Mouse (Mus musculus): Measurements from ENCODE around the gene Thbs2. TPM values are rescaled to one million over a fixed set of nuclear protein-coding genes. Genes with fewer than 3 reads are reported as not detected.

Gene Thbs2
- polyA plus RNA-seq, 1 experiment from 2014 or later, result 3.1 TPM

GRCm38 (mm10) chr17:14720912-14721311 lies 26.9 kb upstream of the Thbs2 start:
- no peaks in the 10 kb centered on the region for H3K27me3 ChIP-seq (ENCODE audit: control insufficient read depth, insufficient read depth, low read length)
- ATAC-seq (ENCODE audit: insufficient read depth, low FRiP score, low TSS enrichment) (no peak), DNase-seq (ENCODE audit: low spot score) (no peak)
- no peaks in the 10 kb centered on the region for H3K9me3 ChIP-seq (ENCODE audit: control insufficient read depth, low read length)
- no peak overlapping the region for H3K4me2 ChIP-seq (ENCODE audit: low read depth)
- H3K9ac ChIP-seq (ENCODE audit: low read length), result no peak overlapping the region
- WGBS, result 76% methylated on average over 4 of the region's 4 CpGs
- no peaks in the 10 kb centered on the region for H3K36me3 ChIP-seq (ENCODE audit: control insufficient read depth, insufficient read depth, low read length)
- H3K4me3 ChIP-seq (ENCODE audit: low read depth, low read length), result no peak overlapping the region
- H3K4me1 ChIP-seq (ENCODE audit: control insufficient read depth, insufficient read depth, low read length), result no peaks in the 10 kb centered on the region
- H3K27ac ChIP-seq (ENCODE audit: low read depth, low read length), result no peak overlapping the region

DNA sequence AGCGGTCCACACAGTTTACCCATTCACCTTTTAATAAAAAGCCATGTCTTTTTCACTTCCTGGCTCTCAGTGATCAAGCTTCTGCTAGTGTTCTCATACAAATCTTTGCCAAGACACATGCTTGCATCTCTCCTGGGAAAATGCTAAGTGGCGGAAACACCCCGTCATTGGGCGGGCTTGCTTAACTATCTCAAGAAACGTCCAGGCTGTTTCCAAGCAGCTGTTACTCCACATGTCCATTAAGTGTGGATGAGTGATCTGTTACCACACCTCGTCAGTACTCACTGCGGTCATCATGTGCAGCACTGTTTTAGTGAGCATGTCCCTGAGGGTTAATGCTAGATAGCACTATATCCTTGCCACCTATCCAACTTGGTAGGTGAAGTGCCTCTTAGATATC lies 26.2 kb upstream of the Thbs2 start:
- Histone ChIP-seq H3K27ac (ENCODE audit: low read depth, low read length) (no peak overlapping the region), H3K27me3 (ENCODE audit: control insufficient read depth, insufficient read depth, low read length) (no peaks in the 10 kb centered on the region), H3K9ac (ENCODE audit: low read length) (no peak overlapping the region), H3K4me1 (ENCODE audit: control insufficient read depth, insufficient read depth, low read length) (0 out of 2 replicates have a peak, but pooled peaks cover under 1% of the 10 kb centered on the region), H3K4me3 (ENCODE audit: low read depth, low read length) (no peak overlapping the region), H3K4me2 (ENCODE audit: low read depth) (no peak overlapping the region), H3K9me3 (ENCODE audit: control insufficient read depth, low read length) (no peaks in the 10 kb centered on the region), H3K36me3 (ENCODE audit: control insufficient read depth, insufficient read depth, low read length) (no peaks in the 10 kb centered on the region)
- ATAC-seq (ENCODE audit: insufficient read depth, low FRiP score, low TSS enrichment) (no peak), DNase-seq (ENCODE audit: low spot score) (no peak)
- WGBS, result 76% methylated on average over 7 of the region's 7 CpGs

- DNase-seq (ENCODE audit: low spot score) (peak; percentile 30), ATAC-seq (ENCODE audit: insufficient read depth, low FRiP score, low TSS enrichment) (peak; percentile 83)
- Histone ChIP-seq H3K9me3 (ENCODE audit: control insufficient read depth, low read length) (no peaks in the 10 kb centered on the region), H3K4me3 (ENCODE audit: low read depth, low read length) (no peak overlapping the region), H3K4me1 (ENCODE audit: control insufficient read depth, insufficient read depth, low read length) (0 out of 2 replicates have a peak, but pooled peaks cover 9% of the 10 kb centered on the region), H3K4me2 (ENCODE audit: low read depth) (no peak overlapping the region), H3K27ac (ENCODE audit: low read depth, low read length) (no peak overlapping the region), H3K36me3 (ENCODE audit: control insufficient read depth, insufficient read depth, low read length) (no peaks in the 10 kb centered on the region), H3K9ac (ENCODE audit: low read length) (no peak overlapping the region), H3K27me3 (ENCODE audit: control insufficient read depth, insufficient read depth, low read length) (no peaks in the 10 kb centered on the region)
- WGBS, result 44% methylated on average over 4 of the region's 4 CpGs
Measured at GRCm38 (mm10) chr17:14718801-14719200, 24.8 kb upstream of the Thbs2 start.

- no peak overlapping the region for H3K27ac ChIP-seq (ENCODE audit: low read depth, low read length)
- WGBS, result 37% methylated on average over 8 of the region's 8 CpGs
- no peaks in the 10 kb centered on the region for H3K9me3 ChIP-seq (ENCODE audit: control insufficient read depth, low read length)
- H3K4me1 ChIP-seq (ENCODE audit: control insufficient read depth, insufficient read depth, low read length), result 0 out of 2 replicates have a peak, but pooled peaks cover 9% of the 10 kb centered on the region
- H3K9ac ChIP-seq (ENCODE audit: low read length), result no peak overlapping the region
- no peaks in the 10 kb centered on the region for H3K36me3 ChIP-seq (ENCODE audit: control insufficient read depth, insufficient read depth, low read length)
- DNase-seq (ENCODE audit: low spot score) (peak; percentile 60), ATAC-seq (ENCODE audit: insufficient read depth, low FRiP score, low TSS enrichment) (peak; percentile 54; the same call in 1 of the 2 replicates)
- no peak overlapping the region for H3K4me3 ChIP-seq (ENCODE audit: low read depth, low read length)
- no peak overlapping the region for H3K4me2 ChIP-seq (ENCODE audit: low read depth)
- H3K27me3 ChIP-seq (ENCODE audit: control insufficient read depth, insufficient read depth, low read length), result no peaks in the 10 kb centered on the region
Measured at GRCm38 (mm10) chr17:14714782-14715181, 20.7 kb upstream of the Thbs2 start.

DNA sequence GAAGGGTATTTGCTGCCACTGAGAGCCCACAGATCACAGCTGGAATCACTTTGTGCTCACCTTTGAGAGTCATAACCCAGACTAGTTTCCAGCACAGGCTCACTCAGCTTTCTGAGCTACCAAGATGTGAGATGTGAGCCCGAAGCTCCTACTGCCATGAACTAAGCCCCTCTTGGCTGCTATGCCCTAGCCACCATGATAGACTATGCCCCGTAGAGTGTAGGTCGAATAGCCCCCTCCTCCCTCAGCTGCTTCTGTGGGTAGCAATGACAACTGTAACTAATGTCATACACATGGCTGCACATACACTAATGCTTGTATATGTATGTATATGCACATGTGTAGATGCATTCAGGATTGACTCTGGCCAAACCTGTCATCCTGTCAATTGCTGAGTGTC lies 20.3 kb upstream of the Thbs2 start:
- Histone ChIP-seq H3K27me3 (ENCODE audit: control insufficient read depth, insufficient read depth, low read length) (no peaks in the 10 kb centered on the region), H3K4me2 (ENCODE audit: low read depth) (no peak overlapping the region), H3K4me1 (ENCODE audit: control insufficient read depth, insufficient read depth, low read length) (0 out of 2 replicates have a peak, but pooled peaks cover 9% of the 10 kb centered on the region), H3K9ac (ENCODE audit: low read length) (no peak overlapping the region), H3K9me3 (ENCODE audit: control insufficient read depth, low read length) (no peaks in the 10 kb centered on the region), H3K4me3 (ENCODE audit: low read depth, low read length) (no peak overlapping the region), H3K27ac (ENCODE audit: low read depth, low read length) (no peak overlapping the region), H3K36me3 (ENCODE audit: control insufficient read depth, insufficient read depth, low read length) (no peaks in the 10 kb centered on the region)
- WGBS, result 69% methylated on average over 3 of the region's 3 CpGs
- no peak for DNase-seq (ENCODE audit: low spot score)
- ATAC-seq (ENCODE audit: insufficient read depth, low FRiP score, low TSS enrichment), result peak; percentile 53; the same call in 1 of the 2 replicates

DNA sequence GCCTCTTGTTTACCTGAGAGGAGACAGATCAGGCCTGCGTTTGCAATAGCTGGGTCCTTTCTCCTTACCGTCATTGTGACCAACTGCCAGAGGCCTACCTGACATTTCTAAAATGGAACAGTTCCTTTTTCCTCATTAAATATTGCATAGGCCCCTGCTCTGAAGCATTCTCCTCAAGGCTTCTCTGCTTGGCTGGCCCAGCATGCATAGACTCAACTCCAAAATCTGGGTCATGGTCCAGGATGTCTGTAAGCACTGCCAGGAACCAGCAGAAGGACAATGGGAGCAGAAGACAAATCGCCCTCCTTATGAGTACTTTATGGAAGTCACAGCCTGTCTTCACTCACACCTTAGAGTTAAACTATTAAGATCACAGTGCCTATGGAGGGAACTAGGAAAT lies 17.7 kb upstream of the Thbs2 start:
- no peak for DNase-seq (ENCODE audit: low spot score)
- Histone ChIP-seq H3K4me1 (ENCODE audit: control insufficient read depth, insufficient read depth, low read length) (0 out of 2 replicates have a peak, but pooled peaks cover 9% of the 10 kb centered on the region), H3K4me3 (ENCODE audit: low read depth, low read length) (no peak overlapping the region), H3K9me3 (ENCODE audit: control insufficient read depth, low read length) (no peaks in the 10 kb centered on the region), H3K4me2 (ENCODE audit: low read depth) (no peak overlapping the region), H3K27me3 (ENCODE audit: control insufficient read depth, insufficient read depth, low read length) (no peaks in the 10 kb centered on the region), H3K27ac (ENCODE audit: low read depth, low read length) (no peak overlapping the region), H3K9ac (ENCODE audit: low read length) (no peak overlapping the region), H3K36me3 (ENCODE audit: control insufficient read depth, insufficient read depth, low read length) (no peaks in the 10 kb centered on the region)
- ATAC-seq (ENCODE audit: insufficient read depth, low FRiP score, low TSS enrichment), result no peak
- WGBS, result 95% methylated on average over 3 of the region's 3 CpGs

- DNase-seq (ENCODE audit: low spot score), result no peak
Measured at GRCm38 (mm10) chr17:14711032-14711431, 17.0 kb upstream of the Thbs2 start.

DNA sequence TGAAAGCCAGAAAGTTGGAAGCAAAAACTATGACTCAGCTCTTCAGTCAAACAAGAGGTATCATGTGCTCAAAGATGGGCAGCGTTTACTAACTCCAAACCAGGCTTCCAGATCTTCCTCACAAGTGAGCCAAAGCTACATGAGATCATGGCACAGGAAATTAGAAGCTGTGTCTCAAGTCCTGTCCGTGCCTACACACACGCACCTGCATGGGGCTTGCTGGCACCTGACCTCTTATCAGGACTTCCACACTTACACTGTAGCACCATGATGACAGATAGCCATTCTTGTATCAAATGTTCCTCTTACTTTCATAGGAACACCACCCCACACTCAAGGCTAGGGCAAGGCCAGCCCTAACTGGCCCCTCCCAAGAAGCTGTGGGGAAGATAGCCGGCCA lies 12.0 kb upstream of the Thbs2 start:
- Histone ChIP-seq H3K36me3 (ENCODE audit: control insufficient read depth, insufficient read depth, low read length) (no peaks in the 10 kb centered on the region), H3K4me1 (ENCODE audit: control insufficient read depth, insufficient read depth, low read length) (no peaks in the 10 kb centered on the region), H3K9ac (ENCODE audit: low read length) (no peak overlapping the region), H3K27me3 (ENCODE audit: control insufficient read depth, insufficient read depth, low read length) (no peaks in the 10 kb centered on the region), H3K9me3 (ENCODE audit: control insufficient read depth, low read length) (no peaks in the 10 kb centered on the region), H3K4me3 (ENCODE audit: low read depth, low read length) (no peak overlapping the region), H3K27ac (ENCODE audit: low read depth, low read length) (no peak overlapping the region), H3K4me2 (ENCODE audit: low read depth) (no peak overlapping the region)
- WGBS, result 90% methylated on average over 4 of the region's 4 CpGs
- ATAC-seq (ENCODE audit: insufficient read depth, low FRiP score, low TSS enrichment) (no peak), DNase-seq (ENCODE audit: low spot score) (no peak)

More at GRCm38 (mm10) chr17:14711032-14711431, 17.0 kb upstream of the Thbs2 start:
- no peak overlapping the region for H3K27ac ChIP-seq (ENCODE audit: low read depth, low read length)
- H3K4me1 ChIP-seq (ENCODE audit: control insufficient read depth, insufficient read depth, low read length), result 0 out of 2 replicates have a peak, but pooled peaks cover 9% of the 10 kb centered on the region
- H3K4me3 ChIP-seq (ENCODE audit: low read depth, low read length), result no peak overlapping the region
- no peaks in the 10 kb centered on the region for H3K36me3 ChIP-seq (ENCODE audit: control insufficient read depth, insufficient read depth, low read length)
- 82% methylated on average over 3 of the region's 3 CpGs for WGBS
- no peaks in the 10 kb centered on the region for H3K9me3 ChIP-seq (ENCODE audit: control insufficient read depth, low read length)
- H3K9ac ChIP-seq (ENCODE audit: low read length), result no peak overlapping the region
- H3K27me3 ChIP-seq (ENCODE audit: control insufficient read depth, insufficient read depth, low read length), result no peaks in the 10 kb centered on the region
- no peak overlapping the region for H3K4me2 ChIP-seq (ENCODE audit: low read depth)
- ATAC-seq (ENCODE audit: insufficient read depth, low FRiP score, low TSS enrichment), result no peak

- Histone ChIP-seq H3K27ac (ENCODE audit: low read depth, low read length) (no peak overlapping the region), H3K4me3 (ENCODE audit: low read depth, low read length) (no peak overlapping the region), H3K4me1 (ENCODE audit: control insufficient read depth, insufficient read depth, low read length) (no peaks in the 10 kb centered on the region), H3K36me3 (ENCODE audit: control insufficient read depth, insufficient read depth, low read length) (no peaks in the 10 kb centered on the region), H3K27me3 (ENCODE audit: control insufficient read depth, insufficient read depth, low read length) (no peaks in the 10 kb centered on the region), H3K9ac (ENCODE audit: low read length) (no peak overlapping the region), H3K9me3 (ENCODE audit: control insufficient read depth, low read length) (no peaks in the 10 kb centered on the region), H3K4me2 (ENCODE audit: low read depth) (no peak overlapping the region)
- 93% methylated on average over 2 of the region's 2 CpGs for WGBS
- no peak for ATAC-seq (ENCODE audit: insufficient read depth, low FRiP score, low TSS enrichment)
- DNase-seq (ENCODE audit: low spot score), result no peak
Measured at GRCm38 (mm10) chr17:14705466-14705865, 11.4 kb upstream of the Thbs2 start.

All from neural tube, embryonic 11.5 days (tissue).